Mouse (Mus musculus) G1E (cell line): Measurements from ENCODE around the gene Tnpo2. TPM values are rescaled to one million over a fixed set of nuclear protein-coding genes. Genes with fewer than 3 reads are reported as not detected.
"Not testable (repeated sequence)": the region's sequence is repeated elsewhere in the genome, so short reads cannot be mapped to it uniquely, and the experiment has no call there.

ENCODE experiments used
- ATAC-seq: 2 replicates; pipeline ENCODE4 v1.8.0; 2016; ENCODE audit warnings: mild to moderate bottlenecking; ENCODE audit not compliant: insufficient number of reproducible peaks, poor library complexity, low FRiP score, severe bottlenecking; ENCODE audit errors: extremely low read depth
- DNase-seq: peaks from one replicate; pipeline ENCODE4 v3.0.0; 2012; ENCODE audit warnings: low spot score
- H3K27me3 ChIP-seq: 2 replicates; pipeline ENCODE4 v1.6.1; 2012; ENCODE audit warnings: mild to moderate bottlenecking, low read length, inconsistent platforms; ENCODE audit not compliant: insufficient read depth
- H3K36me3 ChIP-seq: replicated peaks from 2 replicates; pipeline ENCODE3; 2012; ENCODE audit warnings: mild to moderate bottlenecking, inconsistent platforms
- H3K4me1 ChIP-seq: 2 replicates; pipeline ENCODE4 v1.6.1; 2012; ENCODE audit warnings: low read depth, low read length, inconsistent platforms, mixed read lengths; ENCODE audit not compliant: insufficient read depth
- H3K4me3 ChIP-seq: 2 replicates; pipeline ENCODE4 v1.5.1; 2012; ENCODE audit warnings: low read depth, mild to moderate bottlenecking, inconsistent platforms, low read length, moderate library complexity, mixed read lengths
- H3K9me3 ChIP-seq: replicated peaks from 2 replicates; pipeline ENCODE4 v1.6.1; 2012; ENCODE audit warnings: inconsistent platforms
- CTCF ChIP-seq: IDR thresholded peaks from 2 replicates; pipeline ENCODE4 v1.5.1; 2012; ENCODE audit warnings: low read depth, low read length, inconsistent platforms, mixed read lengths
- GATA1 ChIP-seq: IDR thresholded peaks from 2 replicates; pipeline ENCODE4 v1.6.1; 2012; ENCODE audit warnings: borderline replicate concordance, low read length, inconsistent platforms, mixed read lengths
- GATA2 ChIP-seq: IDR thresholded peaks from 2 replicates; pipeline ENCODE4 v1.6.1; 2012; ENCODE audit warnings: low read depth, low read length, inconsistent platforms, borderline replicate concordance
- POLR2AphosphoS5 ChIP-seq: IDR thresholded peaks from 2 replicates; pipeline ENCODE4 v1.6.1; 2012; ENCODE audit warnings: low read depth, low read length, inconsistent platforms; ENCODE audit not compliant: insufficient replicate concordance
- TAL1 ChIP-seq: conservative IDR thresholded peaks from 2 replicates; pipeline ENCODE4 v1.6.1; 2012; ENCODE audit warnings: low read depth, low read length, inconsistent platforms, mixed read lengths
- polyA plus RNA-seq: library from polyadenylated mRNA; stranded (reverse); fragments of >175 nt; gene quantifications from 2 replicates; pipeline ENCODE4 v1.2.3, GENCODE M21; 2012
- total RNA-seq, 2 experiments: library from RNA; stranded (forward) in 1 of 2; stranded (reverse) in 1 of 2; fragments of 200-1000 nt in 1 of 2; fragments of >200 nt in 1 of 2; fragmentation: Nextera tagmentation in 1 of 2; gene quantifications; 2 replicates each; pipeline ENCODE4 v1.2.3; 2014 to 2017

The Tnpo2 gene
- total and polyA plus RNA-seq, 3 experiments = 26.5 to 83.8 (median 38.9) TPM

DNA sequence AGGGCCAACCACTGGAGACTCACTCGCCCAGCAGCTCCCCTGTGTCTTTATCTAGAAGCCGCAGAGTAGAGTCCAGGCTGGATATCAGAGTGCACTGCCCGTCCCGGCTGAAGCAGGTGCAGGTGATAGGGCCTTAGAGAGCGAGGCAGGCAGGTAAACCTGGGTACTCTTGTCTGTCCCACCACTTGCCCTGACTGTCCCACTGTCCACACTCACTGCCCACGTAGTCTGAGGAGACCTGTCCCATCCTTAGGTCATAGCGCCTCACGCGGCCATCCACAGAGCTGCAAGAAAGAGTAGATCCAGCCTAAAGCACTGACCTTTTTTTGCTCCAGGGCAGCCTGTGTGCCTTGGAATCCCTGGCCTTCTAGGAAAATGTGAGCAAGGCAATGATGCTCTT, 39.3 kb downstream of the Tnpo2 start:
- DNase-seq = no peak
- peaks cover 72% of the 10 kb centered on the region for H3K36me3 ChIP-seq
- TF ChIP-seq GATA2 = no peak
- no peak for TF ChIP-seq GATA1
- TF ChIP-seq POLR2AphosphoS5 = no peak
- 0 out of 2 replicates have a peak, but pooled peaks have one; percentile 15 for TF ChIP-seq TAL1
- TF ChIP-seq CTCF = peak; percentile 53
- H3K9me3 ChIP-seq = no peaks in the 10 kb centered on the region
- peak overlapping the region; percentile 39; the same call in 1 of the 2 replicates for H3K4me3 ChIP-seq
- H3K27me3 ChIP-seq = no peaks in the 10 kb centered on the region
- H3K4me1 ChIP-seq = peaks cover 69% of the 10 kb centered on the region
- ATAC-seq = no peak

DNA sequence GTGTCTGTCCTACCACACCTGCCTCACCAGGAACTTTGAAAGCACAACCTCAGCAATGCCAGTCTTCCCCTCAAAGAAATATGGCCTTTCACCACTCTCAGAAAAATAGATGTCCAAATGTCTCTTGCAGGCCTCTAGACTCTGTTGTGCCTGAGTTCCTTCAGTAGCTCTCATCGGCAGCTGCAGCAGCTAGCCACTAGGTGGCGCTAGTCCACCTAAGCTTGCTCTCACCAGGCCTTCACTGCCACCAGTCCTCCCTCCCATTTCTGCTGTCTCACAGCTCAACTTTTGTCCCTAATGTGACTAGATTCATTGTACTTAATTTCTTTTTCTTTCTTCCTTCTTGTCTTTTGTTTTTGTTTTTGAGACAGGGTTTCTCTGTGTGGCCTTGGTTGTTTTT, 40.3 kb downstream of the Tnpo2 start:
- TF ChIP-seq POLR2AphosphoS5 (no peak), CTCF (peak; percentile 85)
- DNase-seq (peak; percentile 63), ATAC-seq (no peak)
- peaks cover 75% of the 10 kb centered on the region for H3K4me1 ChIP-seq
- no peak overlapping the region for H3K4me3 ChIP-seq
- H3K9me3 ChIP-seq = no peaks in the 10 kb centered on the region
- peaks cover 72% of the 10 kb centered on the region for H3K36me3 ChIP-seq
- H3K27me3 ChIP-seq = no peaks in the 10 kb centered on the region

DNA sequence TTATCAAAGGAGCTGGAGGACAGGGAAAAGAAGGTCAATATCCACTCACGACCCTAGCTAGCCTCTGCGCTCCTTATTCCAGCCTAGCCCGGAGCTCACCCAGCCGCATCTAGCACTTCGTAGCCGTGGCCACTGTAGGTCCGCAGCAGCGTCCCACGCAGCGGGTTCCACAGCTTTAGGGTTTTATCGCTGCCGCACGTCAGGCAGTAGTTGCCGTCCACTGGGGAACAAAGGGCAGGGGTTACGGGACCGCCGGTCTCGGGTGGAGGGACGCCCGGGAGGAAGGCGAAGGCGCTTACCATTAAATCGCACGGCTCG, 43.5 kb downstream of the Tnpo2 start:
- Histone ChIP-seq H3K4me1 (peaks cover 76% of the 10 kb centered on the region), H3K9me3 (no peaks in the 10 kb centered on the region), H3K36me3 (peaks cover 55% of the 10 kb centered on the region), H3K27me3 (no peaks in the 10 kb centered on the region), H3K4me3 (peak overlapping the region; percentile 93)
- ATAC-seq (no peak), DNase-seq (no peak)
- TF ChIP-seq GATA1 = no peak
- TF ChIP-seq POLR2AphosphoS5 = no peak
- no peak for TF ChIP-seq GATA2
- TF ChIP-seq TAL1 = no peak
- TF ChIP-seq CTCF = no peak

DNA sequence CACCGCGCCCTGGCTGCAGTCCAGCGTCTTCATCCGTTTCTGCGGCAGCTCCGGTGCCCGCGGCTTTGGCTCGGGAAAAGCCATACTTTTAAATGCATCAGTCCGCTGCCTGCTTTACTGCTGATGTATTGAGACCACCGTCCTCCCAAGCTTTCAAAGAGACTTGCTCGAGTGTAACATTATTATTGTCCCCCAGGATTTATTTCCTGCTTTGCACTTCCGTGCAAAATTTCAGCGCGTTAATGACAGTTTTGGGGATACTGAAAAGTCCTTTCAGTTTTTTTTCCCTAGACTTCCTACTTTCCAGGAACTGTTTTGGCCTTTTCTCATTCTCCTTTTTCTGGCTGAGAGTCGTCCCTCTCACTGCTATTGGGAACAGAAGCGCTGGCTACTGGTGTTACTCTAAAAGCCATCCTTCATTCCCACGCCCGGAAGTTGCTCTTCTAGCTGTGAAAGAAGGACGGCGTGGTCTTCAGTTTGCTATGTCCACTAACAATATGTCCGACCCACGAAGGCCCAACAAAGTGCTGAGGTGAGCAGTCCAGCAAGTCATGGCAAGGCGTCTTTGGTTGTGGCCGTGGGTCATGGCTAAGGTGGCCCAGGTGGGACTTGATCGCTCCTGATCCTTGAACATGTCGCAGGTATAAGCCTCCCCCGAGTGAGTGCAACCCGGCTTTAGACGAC, 44.0 kb downstream of the Tnpo2 start, which contains the start of gene Wdr83os:
TSS of gene Wdr83os (plus strand) at position 209 of the 684 bp plus-strand sequence.
- DNase-seq (no peak), ATAC-seq (no peak)
- Histone ChIP-seq H3K4me1 (peaks cover 76% of the 10 kb centered on the region), H3K27me3 (no peaks in the 10 kb centered on the region), H3K9me3 (no peaks in the 10 kb centered on the region), H3K36me3 (peaks cover 55% of the 10 kb centered on the region), H3K4me3 (peak within 1 kb of the TSS; percentile 93)
- TF ChIP-seq POLR2AphosphoS5 (no peak), CTCF (no peak), GATA1 (no peak), TAL1 (no peak), GATA2 (no peak)

DNA sequence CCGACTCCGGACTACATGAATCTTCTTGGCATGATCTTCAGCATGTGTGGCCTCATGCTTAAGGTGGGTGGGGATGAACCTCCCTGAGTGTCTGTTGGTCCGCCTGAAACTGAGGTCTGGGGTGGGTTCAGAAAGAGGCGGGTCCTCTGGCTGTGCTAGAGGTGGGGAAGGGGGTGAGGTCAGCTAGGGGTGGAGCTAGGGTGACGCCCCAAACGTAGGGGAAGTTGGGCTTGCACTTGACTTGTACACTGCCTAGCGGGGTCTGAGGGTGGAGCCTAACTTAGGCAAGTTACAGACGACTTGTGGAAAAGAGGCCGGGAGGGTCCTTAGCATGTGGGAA, 44.5 kb downstream of the Tnpo2 start, which contains the start of gene Wdr83:
TSS of gene Wdr83 (minus strand) at position 91 of the 340 bp plus-strand sequence.
- TF ChIP-seq CTCF (no peak), TAL1 (no peak), GATA1 (no peak), GATA2 (no peak), POLR2AphosphoS5 (no peak)
- Histone ChIP-seq H3K27me3 (no peaks in the 10 kb centered on the region), H3K36me3 (peaks cover 53% of the 10 kb centered on the region), H3K4me3 (peak within 1 kb of the TSS; percentile 93), H3K9me3 (no peaks in the 10 kb centered on the region), H3K4me1 (peaks cover 73% of the 10 kb centered on the region)
- DNase-seq = peak; percentile 88
- peak; percentile 76 for ATAC-seq

DNA sequence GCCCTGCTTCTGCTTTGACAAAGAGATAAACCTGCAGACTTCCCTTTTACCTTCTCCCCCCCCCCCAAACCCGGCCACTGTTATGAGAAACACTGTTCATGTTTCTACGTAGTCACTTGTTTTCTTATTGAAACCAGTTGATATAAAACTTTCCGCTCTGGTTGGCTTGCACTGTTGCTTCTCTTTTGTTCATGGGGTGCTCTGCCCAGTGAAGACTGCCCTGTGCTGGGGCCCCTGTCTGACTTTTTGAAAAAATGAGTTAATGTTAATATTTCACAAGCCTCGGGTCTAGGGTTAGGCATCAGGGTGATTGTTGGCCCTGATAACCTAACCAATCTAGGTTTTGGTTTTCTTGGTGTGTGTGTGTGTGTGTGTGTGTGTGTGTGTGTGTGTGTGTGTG, 45.5 kb downstream of the Tnpo2 start:
- not testable (repeated sequence) for ATAC-seq, H3K9me3 ChIP-seq, H3K4me3 ChIP-seq, H3K27me3 ChIP-seq, DNase-seq
- Histone ChIP-seq H3K36me3 (peaks cover 52% of the 10 kb centered on the region), H3K4me1 (peaks cover 70% of the 10 kb centered on the region)

DNA sequence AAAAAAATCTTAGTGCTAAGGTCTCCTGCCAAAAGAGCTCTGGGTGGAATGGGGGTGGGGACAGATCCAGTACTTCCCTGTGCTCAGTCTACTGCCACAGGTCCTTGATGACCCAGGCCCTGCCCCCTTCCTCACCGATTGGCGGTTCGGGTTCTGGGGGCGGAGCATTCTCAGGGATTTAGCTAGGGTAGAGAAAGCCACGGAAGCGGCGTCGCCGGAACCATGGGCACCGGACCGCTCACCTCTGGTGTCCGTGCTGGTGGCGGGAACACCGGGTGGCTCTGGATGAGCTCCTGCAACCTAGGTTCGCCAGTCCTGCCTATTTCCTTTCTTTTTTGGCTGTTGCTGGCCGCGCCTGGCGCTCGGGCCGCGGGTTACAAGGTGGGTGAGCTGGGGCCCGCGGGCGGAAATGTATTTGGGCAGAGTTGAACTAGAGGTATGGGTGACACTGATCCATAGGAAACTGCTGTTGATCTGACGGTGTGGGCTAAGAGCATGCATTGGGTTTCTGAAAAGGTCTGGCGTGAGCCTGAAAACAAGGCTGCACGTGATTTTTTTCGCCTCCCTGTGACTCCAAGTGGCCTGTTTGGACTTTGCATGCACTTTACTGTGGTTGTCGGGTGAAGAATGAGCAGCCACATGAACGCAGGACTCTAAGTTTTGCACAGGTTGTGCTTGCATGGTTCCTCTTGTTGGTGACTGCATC, 46.5 kb downstream of the Tnpo2 start, which contains the start of gene Man2b1:
TSS of gene Man2b1 (plus strand) at position 163 of the 706 bp plus-strand sequence.
- Histone ChIP-seq H3K4me1 (peaks cover 68% of the 10 kb centered on the region), H3K9me3 (no peaks in the 10 kb centered on the region), H3K4me3 (peak within 1 kb of the TSS; percentile 80), H3K27me3 (no peaks in the 10 kb centered on the region), H3K36me3 (peaks cover 53% of the 10 kb centered on the region)
- DNase-seq = peak; percentile 85
- ATAC-seq = peak; percentile 74
- TF ChIP-seq CTCF = no peak
- TF ChIP-seq TAL1 = no peak
- TF ChIP-seq GATA1 = no peak
- TF ChIP-seq GATA2 = no peak
- no peak for TF ChIP-seq POLR2AphosphoS5
